Mouse (Mus musculus): ENCODE data around the gene Lpcat2b. TPM values are rescaled to one million over a fixed set of nuclear protein-coding genes. Genes with fewer than 3 reads are reported as not detected.

The Lpcat2b gene
- polyA plus RNA-seq, 1 experiment = not detected

DNA sequence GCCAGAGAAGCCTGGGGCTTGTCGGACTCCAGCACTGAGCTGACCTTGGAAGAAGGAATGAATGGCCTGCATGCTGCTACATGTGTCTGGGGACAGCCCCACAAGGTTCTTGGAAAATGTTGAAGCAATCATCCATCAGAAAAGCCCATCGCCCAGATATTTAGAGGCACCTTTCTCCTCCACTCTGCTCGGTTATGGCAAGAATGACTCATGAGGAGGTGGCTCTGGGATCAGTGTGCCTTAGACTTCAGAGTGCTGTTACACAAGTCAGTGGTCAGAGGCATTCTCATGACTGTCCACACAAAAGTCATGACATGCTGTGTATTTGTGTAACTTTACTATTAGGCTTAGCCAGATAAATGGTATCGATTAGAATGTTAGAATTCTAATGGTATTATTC lies 35.7 kb downstream of the Lpcat2b start:
- Histone ChIP-seq H3K4me3 (ENCODE audit: extremely low read depth, insufficient read depth, insufficient read length) (no peak overlapping the region), H3K36me3 (ENCODE audit: control insufficient read depth, insufficient read depth, low read length) (0 out of 2 replicates have a peak, but pooled peaks cover 2% of the 10 kb centered on the region), H3K4me1 (ENCODE audit: control insufficient read depth, insufficient read depth, insufficient read length) (no peaks in the 10 kb centered on the region), H3K27me3 (ENCODE audit: control insufficient read depth, insufficient read depth, low read length) (no peaks in the 10 kb centered on the region), H3K27ac (ENCODE audit: insufficient read depth, low read length) (no peak overlapping the region)
- DNase-seq (ENCODE audit: low read depth in 1 of 2, low spot score in 2 of 2) = no peak
- WGBS = 90% methylated on average over 4 of the region's 4 CpGs
- TF ChIP-seq POLR2A (IDR thresholded peaks at IDR 0.05; ENCODE audit: low read depth, low read length) = no peak
- no peak for TF ChIP-seq CTCF (IDR thresholded peaks at IDR 0.05; ENCODE audit: extremely low read depth, insufficient read depth, insufficient read length, insufficient replicate concordance)

DNA sequence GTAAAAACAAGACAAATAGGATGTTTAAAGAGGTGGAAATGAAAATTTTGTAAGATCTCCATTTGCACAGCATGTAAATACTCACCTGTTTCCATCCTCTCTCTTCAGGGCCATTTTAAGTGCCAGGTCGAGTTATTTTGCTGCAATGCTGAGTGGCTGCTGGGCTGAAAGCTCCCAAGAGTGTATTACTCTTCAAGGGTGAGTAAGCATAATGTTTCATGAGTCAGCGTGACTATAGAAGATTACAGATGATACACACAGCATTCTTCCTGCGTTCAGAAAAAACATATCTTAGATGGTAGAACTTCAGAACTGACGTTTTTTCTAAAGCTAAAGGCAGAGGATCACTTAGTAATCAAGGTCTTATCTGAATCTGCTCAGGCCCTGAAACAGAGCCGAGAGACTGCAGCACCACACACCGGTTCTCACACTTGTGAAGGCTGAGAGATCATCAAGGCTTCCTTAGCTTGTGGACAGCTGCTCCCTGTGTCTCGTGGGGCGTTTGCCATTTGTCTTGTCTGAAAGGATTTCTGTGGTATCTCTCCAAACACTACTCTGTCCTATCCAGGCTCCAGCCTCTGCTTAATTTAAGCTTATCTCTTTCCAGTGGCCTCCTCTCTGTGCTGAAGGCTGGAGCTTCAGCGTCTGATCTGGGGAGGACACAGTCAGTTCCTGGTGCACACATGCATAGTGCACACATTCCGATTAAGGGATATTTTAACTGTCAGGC lies 39.4 kb downstream of the Lpcat2b start:
- WGBS = 85% methylated on average over 10 of the region's 10 CpGs
- Histone ChIP-seq H3K27ac (ENCODE audit: insufficient read depth, low read length) (no peak overlapping the region), H3K4me1 (ENCODE audit: control insufficient read depth, insufficient read depth, insufficient read length) (no peaks in the 10 kb centered on the region), H3K36me3 (ENCODE audit: control insufficient read depth, insufficient read depth, low read length) (no peaks in the 10 kb centered on the region), H3K4me3 (ENCODE audit: extremely low read depth, insufficient read depth, insufficient read length) (no peak overlapping the region), H3K27me3 (ENCODE audit: control insufficient read depth, insufficient read depth, low read length) (no peaks in the 10 kb centered on the region)
- no peak for DNase-seq (ENCODE audit: low read depth in 1 of 2, low spot score in 2 of 2)
- no peak for TF ChIP-seq CTCF (IDR thresholded peaks at IDR 0.05; ENCODE audit: extremely low read depth, insufficient read depth, insufficient read length, insufficient replicate concordance)
- no peak for TF ChIP-seq POLR2A (IDR thresholded peaks at IDR 0.05; ENCODE audit: low read depth, low read length)

DNA sequence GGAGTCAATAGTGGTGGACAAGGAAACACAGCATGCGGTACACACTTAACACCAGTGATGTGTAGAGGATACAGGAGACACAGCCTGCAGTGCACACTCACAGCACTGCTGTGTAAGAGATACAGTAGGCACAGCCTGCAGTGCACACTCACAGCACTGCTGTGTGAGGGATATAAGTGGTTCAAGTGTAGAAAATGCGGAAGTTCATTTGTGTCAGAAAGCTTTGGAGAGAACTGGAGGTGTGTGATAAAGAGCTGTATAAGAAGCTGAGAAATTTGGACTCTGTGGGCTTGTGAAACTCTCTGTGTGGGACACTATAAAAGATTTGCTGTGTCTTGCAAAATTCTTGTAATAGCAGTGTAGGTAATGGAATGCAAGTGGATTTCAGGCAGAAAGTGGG lies 48.8 kb downstream of the Lpcat2b start:
- 61% methylated on average over 2 of the region's 2 CpGs for WGBS
- H3K36me3 ChIP-seq (ENCODE audit: control insufficient read depth, insufficient read depth, low read length) = no peaks in the 10 kb centered on the region
- no peak overlapping the region for H3K4me3 ChIP-seq (ENCODE audit: extremely low read depth, insufficient read depth, insufficient read length)
- DNase-seq (ENCODE audit: low read depth in 1 of 2, low spot score in 2 of 2) = no peak
- H3K4me1 ChIP-seq (ENCODE audit: control insufficient read depth, insufficient read depth, insufficient read length) = no peaks in the 10 kb centered on the region
- H3K27me3 ChIP-seq (ENCODE audit: control insufficient read depth, insufficient read depth, low read length) = no peaks in the 10 kb centered on the region
- H3K27ac ChIP-seq (ENCODE audit: insufficient read depth, low read length) = no peak overlapping the region
- TF ChIP-seq CTCF (IDR thresholded peaks at IDR 0.05; ENCODE audit: extremely low read depth, insufficient read depth, insufficient read length, insufficient replicate concordance) (no peak), POLR2A (IDR thresholded peaks at IDR 0.05; ENCODE audit: low read depth, low read length) (no peak)

Other genes with a start within 250 kb of the Lpcat2b start
- 20.5 TPM in 2 replicates for gene Tgfbr3, start 141.9 kb upstream of the Lpcat2b start, polyA plus RNA-seq (2012; rRNA removed)
- 0.39 and 0.60 TPM in 2 replicates for gene Brdt, start 100.4 kb upstream of the Lpcat2b start, polyA plus RNA-seq (2012; rRNA removed)
- 0.12 and 0.26 TPM in 2 replicates for gene Ephx4, start 28.8 kb upstream of the Lpcat2b start, polyA plus RNA-seq (2012; rRNA removed)
- 0.70 and 0.74 TPM in 2 replicates for gene Btbd8, start 6.4 kb downstream of the Lpcat2b start, polyA plus RNA-seq (2012; rRNA removed)
- 0.06 and 0.07 TPM in 2 replicates for gene Gm42669, start 76.1 kb downstream of the Lpcat2b start, polyA plus RNA-seq (2012; rRNA removed)
- gene 1700028K03Rik, start 103.2 kb downstream of the Lpcat2b start, polyA plus RNA-seq (2012; rRNA removed) = 0.01 TPM in 1 of 2 replicates, not detected in the other
- gene Rpap2, start 165.8 kb downstream of the Lpcat2b start, polyA plus RNA-seq (2012; rRNA removed) = 1.5 and 2.8 TPM in 2 replicates
- gene Glmn, start 166.3 kb downstream of the Lpcat2b start, polyA plus RNA-seq (2012; rRNA removed) = 0.16 and 0.25 TPM in 2 replicates

Data from spleen, adult 2 months (tissue).